Mouse (Mus musculus) embryo, embryonic 10.5 days (tissue): ENCODE measurements around the gene Metrn.
A peak's percentile ranks its signal among the peaks of the same experiment; 100 is the strongest.

Source experiments
- DNase-seq: peaks from one replicate; pipeline ENCODE4 v3.0.0-alpha.2; 2015; ENCODE audit warnings: low spot score

Gene Metrn

GRCm38 (mm10) chr17:25806507-25806906, 9.6 kb upstream of the Metrn start:
- DNase-seq, result no peak

- DNase-seq, result peak; percentile 89
Measured at GRCm38 (mm10) chr17:25802825-25803517, 6.0 kb upstream of the Metrn start.

GRCm38 (mm10) chr17:25801029-25801428, 4.1 kb upstream of the Metrn start:
- DNase-seq, result peak; percentile 93

- no peak for DNase-seq
Measured at GRCm38 (mm10) chr17:25796211-25796771, 645 bp downstream of the Metrn start.

- peak; percentile 97 for DNase-seq
Measured at GRCm38 (mm10) chr17:25795609-25796092, 1.3 kb downstream of the Metrn start, which contains the start of gene AC134908.4. TSS of gene AC134908.4 (minus strand) at chr17:25795659.

GRCm38 (mm10) chr17:25794998-25795397, 1.9 kb downstream of the Metrn start:
- no peak for DNase-seq

- DNase-seq, result peak; percentile 70
Measured at GRCm38 (mm10) chr17:25794197-25794596, 2.7 kb downstream of the Metrn start.

GRCm38 (mm10) chr17:25792615-25793014, 4.3 kb downstream of the Metrn start, which contains the start of gene Fam173a:
TSS of gene Fam173a (minus strand) at chr17:25792901.
- DNase-seq, result peak; percentile 82

- DNase-seq, result peak; percentile 89
Measured at GRCm38 (mm10) chr17:25791843-25792527, 5.0 kb downstream of the Metrn start.

GRCm38 (mm10) chr17:25791320-25791842, 5.6 kb downstream of the Metrn start:
- DNase-seq, result no peak

- no peak for DNase-seq
Measured at GRCm38 (mm10) chr17:25786781-25787504, 10.0 kb downstream of the Metrn start.

GRCm38 (mm10) chr17:25786280-25786679, 10.7 kb downstream of the Metrn start, which contains the start of gene Ccdc78:
TSS of gene Ccdc78 (plus strand) at chr17:25786580.
- no peak for DNase-seq

GRCm38 (mm10) chr17:25785281-25785745, 11.6 kb downstream of the Metrn start, which contains the start of gene Haghl:
TSS of gene Haghl (minus strand) at chr17:25785673.
- peak; percentile 98 for DNase-seq

GRCm38 (mm10) chr17:25783861-25784574, 12.9 kb downstream of the Metrn start:
- DNase-seq, result no peak

- no peak for DNase-seq
Measured at GRCm38 (mm10) chr17:25783086-25783485, 13.8 kb downstream of the Metrn start.

- no peak for DNase-seq
Measured at GRCm38 (mm10) chr17:25781339-25781738, 15.6 kb downstream of the Metrn start.

- no peak for DNase-seq
Measured at GRCm38 (mm10) chr17:25777948-25778347, 19.0 kb downstream of the Metrn start.

- no peak for DNase-seq
Measured at GRCm38 (mm10) chr17:25775318-25776062, 21.4 kb downstream of the Metrn start.

GRCm38 (mm10) chr17:25773549-25774120, 23.3 kb downstream of the Metrn start, which contains the start of gene Narfl:
TSS of gene Narfl (plus strand) at chr17:25773776.
- peak; percentile 99 for DNase-seq

GRCm38 (mm10) chr17:25769331-25769730, 27.6 kb downstream of the Metrn start:
- DNase-seq, result no peak
